Mouse (Mus musculus) liver, postnatal 0 days (tissue): ENCODE results near the gene Cyb5d1. TPM values are rescaled to one million over a fixed set of nuclear protein-coding genes. Genes with fewer than 3 reads are reported as not detected.

ENCODE experiments used
- ATAC-seq: fragments of 200-750 bp; cut with Nextera tagmentation; 2 replicates; pipeline ENCODE4 v1.8.0; 2017; ENCODE audit warnings: mild to moderate bottlenecking, moderate library complexity
- DNase-seq: peaks from one replicate; pipeline ENCODE4 v3.0.0-alpha.2; 2016
- H3K27ac ChIP-seq: fragments of 300-500 bp; sonication (generic); 2 replicates; pipeline ENCODE4 v1.5.1; 2014; ENCODE audit warnings: antibody characterized with exemption, moderate library complexity, mild to moderate bottlenecking, low read depth
- H3K27me3 ChIP-seq: fragments of 300-500 bp; sonication (generic); 2 replicates; pipeline ENCODE4 v1.6.1; 2014; ENCODE audit warnings: low read length, control low read depth, mixed read lengths; ENCODE audit not compliant: insufficient read depth
- H3K36me3 ChIP-seq: fragments of 300-500 bp; sonication (generic); replicated peaks from 2 replicates; pipeline ENCODE4 v1.6.1; 2014; ENCODE audit warnings: mild to moderate bottlenecking, control low read depth, low read length, moderate library complexity, mixed read lengths; ENCODE audit not compliant: insufficient read depth
- H3K4me1 ChIP-seq: fragments of 300-500 bp; sonication (generic); 2 replicates; pipeline ENCODE4 v1.6.1; 2014; ENCODE audit warnings: antibody characterized with exemption, mild to moderate bottlenecking, control low read depth; ENCODE audit not compliant: insufficient read depth
- H3K4me2 ChIP-seq: fragments of 300-500 bp; sonication (generic); 2 replicates; pipeline ENCODE4 v1.6.1; 2014; ENCODE audit warnings: low read depth, mild to moderate bottlenecking, low read length, moderate library complexity, mixed read lengths
- H3K4me3 ChIP-seq: fragments of 300-500 bp; sonication (generic); 2 replicates; pipeline ENCODE4 v1.5.1; 2014; ENCODE audit warnings: low read depth, low read length
- H3K9ac ChIP-seq: fragments of 300-500 bp; sonication (generic); replicated peaks from 2 replicates; pipeline ENCODE4 v1.6.1; 2014; ENCODE audit warnings: mild to moderate bottlenecking, moderate library complexity
- H3K9me3 ChIP-seq: fragments of 300-500 bp; sonication (generic); 2 replicates; pipeline ENCODE4 v1.6.1; 2016; ENCODE audit warnings: mild to moderate bottlenecking, control low read depth, low read length, mixed read lengths
- CTCF ChIP-seq: sonication (generic); IDR thresholded peaks from 2 replicates; pipeline ENCODE4 v1.5.1; 2016; ENCODE audit warnings: antibody characterized with exemption, low read depth
- EP300 ChIP-seq: IDR thresholded peaks from 2 replicates; pipeline ENCODE4 v1.6.1; 2016; ENCODE audit warnings: antibody characterized with exemption, low read depth, mild to moderate bottlenecking
- WGBS: fragments of 180-500 bp; shearing (Covaris S2); extraction: QIAGEN DNeasy Blood & Tissue Kit; methylation state at CpG from one replicate; pipeline ENCODE4 v1.1.7; 2014; ENCODE audit not compliant: insufficient replicate concordance; 5-methylcytosine and 5-hydroxymethylcytosine counted together
- polyA plus RNA-seq: library from polyadenylated mRNA; unstranded; fragments of >200 nt; fragmentation: Nextera tagmentation; extraction: Ambion mirVana; gene quantifications from 2 replicates; pipeline ENCODE4 v1.2.1, GENCODE M21; 2015

Gene Cyb5d1
- polyA plus RNA-seq, 1 experiment from 2014 or later = 5.4 TPM

DNA sequence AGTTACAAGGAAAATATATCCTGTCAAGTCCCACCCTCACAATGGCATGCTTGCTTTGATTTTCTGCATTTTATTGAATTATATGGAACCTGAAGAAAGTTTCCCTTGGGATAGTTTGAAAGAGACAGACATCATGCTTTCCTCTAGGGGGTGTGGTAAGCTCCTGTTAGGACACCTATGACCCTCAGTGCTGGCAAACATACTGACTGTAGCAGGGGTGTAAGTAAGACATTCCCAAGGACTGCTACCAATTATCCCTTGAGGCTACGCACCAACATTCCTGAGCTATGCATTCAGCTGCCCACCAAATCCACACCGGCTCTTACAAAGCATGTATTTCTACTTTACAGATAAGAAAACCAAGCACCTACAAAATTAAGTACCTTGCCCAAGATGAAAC is 33.0 kb downstream of the Cyb5d1 start:
- H3K27ac ChIP-seq = no peak overlapping the region
- H3K9me3 ChIP-seq = no peaks in the 10 kb centered on the region
- no peak overlapping the region for H3K4me3 ChIP-seq
- ATAC-seq (no peak), DNase-seq (no peak)
- H3K9ac ChIP-seq = no peak overlapping the region
- peaks cover 6% of the 10 kb centered on the region; the same call in 1 of the 2 replicates for H3K27me3 ChIP-seq
- WGBS = 96% methylated on average over 2 of the region's 2 CpGs
- 0 out of 2 replicates have a peak overlapping the region, but pooled peaks have one; percentile 6 for H3K4me2 ChIP-seq
- peaks cover 31% of the 10 kb centered on the region for H3K4me1 ChIP-seq
- peaks cover 19% of the 10 kb centered on the region; the same call in 1 of the 2 replicates for H3K36me3 ChIP-seq
- no peak for TF ChIP-seq EP300
- TF ChIP-seq CTCF = peak; percentile 26; the same call in 1 of the 2 replicates

GRCm38 (mm10) chr11:69362021-69362420 is 33.4 kb downstream of the Cyb5d1 start:
- H3K9me3 ChIP-seq = no peaks in the 10 kb centered on the region
- no peak overlapping the region for H3K4me2 ChIP-seq
- H3K27ac ChIP-seq = no peak overlapping the region
- no peak overlapping the region for H3K4me3 ChIP-seq
- TF ChIP-seq EP300 (no peak), CTCF (no peak)
- no peak for ATAC-seq
- 75% methylated on average over 7 of the region's 7 CpGs for WGBS
- H3K9ac ChIP-seq = no peak overlapping the region
- DNase-seq = no peak
- peaks cover 24% of the 10 kb centered on the region; the same call in 1 of the 2 replicates for H3K36me3 ChIP-seq
- peaks cover 27% of the 10 kb centered on the region for H3K4me1 ChIP-seq
- peaks cover 1% of the 10 kb centered on the region; the same call in 1 of the 2 replicates for H3K27me3 ChIP-seq

DNA sequence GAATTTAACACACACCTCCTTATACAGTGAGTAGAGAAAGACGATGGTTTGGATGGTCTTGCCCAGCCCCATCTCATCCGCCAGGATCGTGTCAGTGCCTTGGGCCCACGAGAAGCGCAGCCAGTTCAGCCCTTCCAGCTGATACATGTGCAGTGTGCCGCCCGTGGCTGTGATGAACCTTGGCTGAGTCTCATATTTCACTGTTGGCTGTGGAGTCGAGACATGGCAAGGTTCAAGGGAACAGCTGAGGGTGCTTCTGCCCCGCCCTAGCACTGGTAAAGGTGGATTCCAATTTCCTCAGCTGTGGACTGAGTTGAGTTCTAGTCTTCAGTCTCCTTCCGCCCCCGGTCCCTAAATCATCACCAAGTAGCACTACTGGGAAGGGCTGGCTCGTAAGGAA is 37.7 kb downstream of the Cyb5d1 start:
- TF ChIP-seq EP300 = no peak
- TF ChIP-seq CTCF = no peak
- Histone ChIP-seq H3K9me3 (no peaks in the 10 kb centered on the region), H3K4me3 (no peak overlapping the region), H3K4me1 (0 out of 2 replicates have a peak, but pooled peaks cover under 1% of the 10 kb centered on the region), H3K9ac (no peak overlapping the region), H3K36me3 (peaks cover 48% of the 10 kb centered on the region), H3K27ac (no peak overlapping the region), H3K4me2 (no peak overlapping the region), H3K27me3 (no peaks in the 10 kb centered on the region)
- no peak for ATAC-seq
- WGBS = 83% methylated on average over 12 of the region's 12 CpGs
- DNase-seq = no peak

- no peak overlapping the region for H3K4me2 ChIP-seq
- no peak overlapping the region for H3K4me3 ChIP-seq
- WGBS = 88% methylated on average over 5 of the region's 5 CpGs
- no peak for DNase-seq
- no peaks in the 10 kb centered on the region for H3K9me3 ChIP-seq
- no peaks in the 10 kb centered on the region for H3K4me1 ChIP-seq
- ATAC-seq = no peak
- TF ChIP-seq CTCF (no peak), EP300 (no peak)
- H3K36me3 ChIP-seq = peaks cover 49% of the 10 kb centered on the region
- H3K27me3 ChIP-seq = no peaks in the 10 kb centered on the region
- H3K9ac ChIP-seq = no peak overlapping the region
- no peak overlapping the region for H3K27ac ChIP-seq
These were observed 38.9 kb downstream of the Cyb5d1 start for GRCm38 (mm10) chr11:69356544-69356943.

- H3K27ac ChIP-seq = no peak overlapping the region
These were observed 49.0 kb downstream of the Cyb5d1 start for GRCm38 (mm10) chr11:69346441-69346840.

More at GRCm38 (mm10) chr11:69346441-69346840, 49.0 kb downstream of the Cyb5d1 start:
- DNase-seq = no peak
- WGBS = 90% methylated on average over 26 of the region's 26 CpGs
- no peak for TF ChIP-seq CTCF
- no peak for TF ChIP-seq EP300
- ATAC-seq = no peak
- H3K36me3 ChIP-seq = peaks cover 36% of the 10 kb centered on the region
- H3K4me2 ChIP-seq = no peak overlapping the region
- no peaks in the 10 kb centered on the region for H3K27me3 ChIP-seq
- H3K4me3 ChIP-seq = no peak overlapping the region
- H3K9ac ChIP-seq = no peak overlapping the region
- no peaks in the 10 kb centered on the region for H3K9me3 ChIP-seq
- no peaks in the 10 kb centered on the region for H3K4me1 ChIP-seq

Other genes starting within 250 kb of the Cyb5d1 start
- not detected in 2 replicates for gene Alox12b, start 238.6 kb downstream of the Cyb5d1 start, polyA plus RNA-seq
- gene Alox8, start 197.8 kb downstream of the Cyb5d1 start, polyA plus RNA-seq = 0.04 TPM in 1 of 2 replicates, not detected in the other
- gene Gucy2e, start 158.6 kb downstream of the Cyb5d1 start, polyA plus RNA-seq = not detected in 2 replicates
- 4.1 and 5.6 TPM in 2 replicates for gene Cntrob, start 71.9 kb downstream of the Cyb5d1 start, polyA plus RNA-seq
- gene Trappc1, start 71.7 kb downstream of the Cyb5d1 start, polyA plus RNA-seq = 71.5 and 72.0 TPM in 2 replicates
- gene Kcnab3, start 69.4 kb downstream of the Cyb5d1 start, polyA plus RNA-seq = 0.20 TPM in 2 replicates
- 0.87 and 1.3 TPM in 2 replicates for gene Rnf227, start 55.2 kb downstream of the Cyb5d1 start, polyA plus RNA-seq
- gene Chd3, start 26.2 kb downstream of the Cyb5d1 start, polyA plus RNA-seq = 7.8 and 8.7 TPM in 2 replicates
- 83.7 and 83.9 TPM in 2 replicates for gene Naa38, start 144 bp downstream of the Cyb5d1 start, polyA plus RNA-seq
- gene Tmem88, start 2.6 kb upstream of the Cyb5d1 start, polyA plus RNA-seq = 12.3 and 14.0 TPM in 2 replicates
- gene Kdm6b, start 18.0 kb upstream of the Cyb5d1 start, polyA plus RNA-seq = 7.4 and 8.2 TPM in 2 replicates
- gene Dnah2, start 153.5 kb upstream of the Cyb5d1 start, polyA plus RNA-seq = 0.04 and 0.05 TPM in 2 replicates
- gene Efnb3, start 164.6 kb upstream of the Cyb5d1 start, polyA plus RNA-seq = 0.19 and 0.20 TPM in 2 replicates
- gene Wrap53, start 184.6 kb upstream of the Cyb5d1 start, polyA plus RNA-seq = 8.1 and 10.0 TPM in 2 replicates
- 32.6 and 33.5 TPM in 2 replicates for gene Trp53, start 184.7 kb upstream of the Cyb5d1 start, polyA plus RNA-seq
- gene Atp1b2, start 210.3 kb upstream of the Cyb5d1 start, polyA plus RNA-seq = 4.0 and 5.3 TPM in 2 replicates
- 4.3 and 4.7 TPM in 2 replicates for gene Shbg, start 222.3 kb upstream of the Cyb5d1 start, polyA plus RNA-seq
- 15.2 and 18.7 TPM in 2 replicates for gene Sat2, start 226.4 kb upstream of the Cyb5d1 start, polyA plus RNA-seq
- gene Fxr2, start 237.4 kb upstream of the Cyb5d1 start, polyA plus RNA-seq = 6.8 TPM in 2 replicates